Mouse (Mus musculus) hindbrain, embryonic 14.5 days (tissue): Measurements from ENCODE around the gene Ttc21a. TPM values are rescaled to one million over a fixed set of nuclear protein-coding genes. Genes with fewer than 3 reads are reported as not detected.
"Not testable (repeated sequence)": the region's sequence is repeated elsewhere in the genome, so short reads cannot be mapped to it uniquely, and the experiment has no call there.

Experiments used
- ATAC-seq: fragments of 200-750 bp; cut with Nextera tagmentation; 2 replicates; pipeline ENCODE4 v1.8.0; 2017; ENCODE audit warnings: moderate number of reproducible peaks, mild to moderate bottlenecking, moderate TSS enrichment, moderate library complexity; ENCODE audit not compliant: low FRiP score
- DNase-seq: peaks from one replicate; pipeline ENCODE4 v3.0.0-alpha.2; 2015; ENCODE audit warnings: low spot score
- H3K27ac ChIP-seq: fragments of 300-500 bp; sonication (generic); 2 replicates; pipeline ENCODE4 v1.5.1; 2014; ENCODE audit warnings: mild to moderate bottlenecking, moderate library complexity
- H3K27me3 ChIP-seq: fragments of 300-500 bp; sonication (generic); 2 replicates; pipeline ENCODE4 v1.6.1; 2014; ENCODE audit warnings: mild to moderate bottlenecking, low read length, mixed read lengths; ENCODE audit not compliant: control insufficient read depth, insufficient read depth
- H3K36me3 ChIP-seq: fragments of 300-500 bp; sonication (generic); replicated peaks from 2 replicates; pipeline ENCODE4 v1.6.1; 2014; ENCODE audit not compliant: control insufficient read depth, insufficient read depth
- H3K4me1 ChIP-seq: fragments of 300-500 bp; sonication (generic); replicated peaks from 2 replicates; pipeline ENCODE4 v1.6.1; 2014; ENCODE audit warnings: antibody characterized with exemption, low read length, mixed read lengths; ENCODE audit not compliant: control insufficient read depth, insufficient read depth
- H3K4me2 ChIP-seq: fragments of 300-500 bp; sonication (generic); replicated peaks from 2 replicates; pipeline ENCODE4 v1.6.1; 2014; ENCODE audit warnings: mild to moderate bottlenecking, moderate library complexity
- H3K4me3 ChIP-seq: fragments of 300-500 bp; sonication (generic); replicated peaks from 2 replicates; pipeline ENCODE4 v1.5.1; 2014; ENCODE audit warnings: mild to moderate bottlenecking, low read length
- H3K9ac ChIP-seq: fragments of 300-500 bp; sonication (generic); 2 replicates; pipeline ENCODE4 v1.6.1; 2014
- H3K9me3 ChIP-seq: fragments of 300-500 bp; sonication (generic); 2 replicates; pipeline ENCODE4 v1.6.1; 2016; ENCODE audit warnings: low read length; ENCODE audit not compliant: control insufficient read depth
- WGBS: fragments of 180-500 bp; shearing (Covaris S2); extraction: QIAGEN DNeasy Blood & Tissue Kit; methylation state at CpG from one replicate; pipeline ENCODE4 v1.1.7; 2014; 5-methylcytosine and 5-hydroxymethylcytosine counted together
- polyA plus RNA-seq: library from polyadenylated mRNA; unstranded; fragments of >200 nt; fragmentation: Nextera tagmentation; extraction: Ambion mirVana; gene quantifications from 2 replicates; pipeline ENCODE4 v1.2.1, GENCODE M21; 2014

The Ttc21a gene
- polyA plus RNA-seq, 1 experiment from 2014 or later: 1.2 TPM

GRCm38 (mm10) chr9:120010781-120011511 lies 73.5 kb downstream of the Ttc21a start:
- ATAC-seq: peak; percentile 94
- peak overlapping the region; percentile 70 for H3K4me2 ChIP-seq
- peak; percentile 99 for DNase-seq
- H3K4me1 ChIP-seq: 0 out of 2 replicates have a peak, but pooled peaks cover 3% of the 10 kb centered on the region
- no peaks in the 10 kb centered on the region for H3K9me3 ChIP-seq
- H3K4me3 ChIP-seq: peak overlapping the region; percentile 39
- H3K27me3 ChIP-seq: no peaks in the 10 kb centered on the region
- peak overlapping the region; percentile 77 for H3K27ac ChIP-seq
- 2% methylated on average over 59 of the region's 60 CpGs for WGBS
- H3K9ac ChIP-seq: peak overlapping the region; percentile 45
- no peaks in the 10 kb centered on the region for H3K36me3 ChIP-seq

GRCm38 (mm10) chr9:120011533-120011932 lies 74.1 kb downstream of the Ttc21a start:
- H3K9ac ChIP-seq: peak overlapping the region; percentile 45
- peak overlapping the region; percentile 77 for H3K27ac ChIP-seq
- peak overlapping the region; percentile 70 for H3K4me2 ChIP-seq
- WGBS: 1% methylated on average over 10 of the region's 10 CpGs
- DNase-seq (peak; percentile 85), ATAC-seq (peak; percentile 68)
- no peaks in the 10 kb centered on the region for H3K9me3 ChIP-seq
- H3K36me3 ChIP-seq: no peaks in the 10 kb centered on the region
- H3K27me3 ChIP-seq: no peaks in the 10 kb centered on the region
- H3K4me3 ChIP-seq: peak overlapping the region; percentile 39
- H3K4me1 ChIP-seq: 0 out of 2 replicates have a peak, but pooled peaks cover 3% of the 10 kb centered on the region

DNA sequence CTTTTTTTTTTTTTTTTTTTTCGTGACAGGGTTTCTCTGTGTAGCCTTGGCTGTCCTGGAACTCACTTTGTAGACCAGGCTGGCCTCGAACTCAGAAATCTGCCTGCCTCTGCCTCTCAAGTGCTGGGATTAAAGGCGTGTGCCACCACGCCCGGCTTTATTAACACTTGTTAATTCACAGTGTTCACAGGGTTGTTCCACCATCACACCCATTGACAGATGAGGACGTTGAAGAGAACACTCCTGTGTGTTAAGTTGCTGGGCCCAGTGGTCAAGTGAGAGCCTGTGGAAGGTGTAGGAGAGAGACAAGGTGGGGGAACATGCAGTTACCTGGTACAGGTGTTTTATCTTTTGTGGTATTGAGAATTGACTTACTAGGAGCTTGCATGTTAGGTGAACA lies 74.8 kb downstream of the Ttc21a start:
- not testable (repeated sequence) for DNase-seq, H3K4me1 ChIP-seq, H3K27me3 ChIP-seq, H3K9ac ChIP-seq, H3K4me3 ChIP-seq, ATAC-seq, H3K9me3 ChIP-seq, H3K36me3 ChIP-seq, H3K4me2 ChIP-seq
- 89% methylated on average over 6 of the region's 6 CpGs for WGBS
- peak overlapping the region; percentile 77; the same call in 1 of the 2 replicates for H3K27ac ChIP-seq

GRCm38 (mm10) chr9:120012781-120013180 lies 75.4 kb downstream of the Ttc21a start:
- Histone ChIP-seq H3K9ac (no peak overlapping the region), H3K4me2 (no peak overlapping the region), H3K4me3 (no peak overlapping the region), H3K9me3 (no peaks in the 10 kb centered on the region), H3K4me1 (0 out of 2 replicates have a peak, but pooled peaks cover 3% of the 10 kb centered on the region), H3K27me3 (no peaks in the 10 kb centered on the region), H3K36me3 (no peaks in the 10 kb centered on the region), H3K27ac (no peak overlapping the region)
- WGBS: 84% methylated on average over 5 of the region's 5 CpGs
- DNase-seq (no peak), ATAC-seq (no peak)

- H3K27ac ChIP-seq: no peak overlapping the region
- ATAC-seq (no peak), DNase-seq (no peak)
- H3K9ac ChIP-seq: no peak overlapping the region
- no peaks in the 10 kb centered on the region for H3K27me3 ChIP-seq
- H3K4me3 ChIP-seq: no peak overlapping the region
- no peak overlapping the region for H3K4me2 ChIP-seq
- no peaks in the 10 kb centered on the region for H3K9me3 ChIP-seq
- WGBS: 72% methylated on average over 11 of the region's 11 CpGs
- H3K4me1 ChIP-seq: 0 out of 2 replicates have a peak, but pooled peaks cover 3% of the 10 kb centered on the region
- no peaks in the 10 kb centered on the region for H3K36me3 ChIP-seq
Observed at GRCm38 (mm10) chr9:120013251-120013820, 75.9 kb downstream of the Ttc21a start.

DNA sequence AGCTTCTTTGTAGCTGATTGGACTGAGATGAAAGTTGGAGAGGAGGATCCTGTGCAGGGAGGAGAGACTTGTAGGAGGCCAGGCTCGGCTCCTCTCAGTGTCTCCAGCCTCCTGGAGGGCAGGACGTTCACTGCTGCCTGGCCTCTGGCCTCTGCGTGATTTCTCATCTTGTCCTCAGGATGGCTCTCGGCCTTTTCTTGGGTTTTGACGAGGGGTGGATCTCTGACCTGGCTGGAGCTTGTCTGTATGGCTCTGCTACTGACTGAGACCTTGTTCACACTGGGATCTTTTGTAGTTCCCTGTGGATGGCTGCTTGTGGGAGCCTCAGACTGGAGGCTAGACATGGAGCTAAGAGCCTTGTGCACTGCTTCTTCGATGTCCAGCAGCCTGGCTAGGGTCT lies 77.4 kb downstream of the Ttc21a start:
- DNase-seq (no peak), ATAC-seq (no peak)
- H3K9me3 ChIP-seq: no peaks in the 10 kb centered on the region
- no peaks in the 10 kb centered on the region for H3K27me3 ChIP-seq
- no peak overlapping the region for H3K9ac ChIP-seq
- no peak overlapping the region for H3K4me2 ChIP-seq
- no peak overlapping the region for H3K27ac ChIP-seq
- H3K4me1 ChIP-seq: 0 out of 2 replicates have a peak, but pooled peaks cover 3% of the 10 kb centered on the region
- 60% methylated on average over 6 of the region's 6 CpGs for WGBS
- H3K36me3 ChIP-seq: no peaks in the 10 kb centered on the region
- H3K4me3 ChIP-seq: no peak overlapping the region

DNA sequence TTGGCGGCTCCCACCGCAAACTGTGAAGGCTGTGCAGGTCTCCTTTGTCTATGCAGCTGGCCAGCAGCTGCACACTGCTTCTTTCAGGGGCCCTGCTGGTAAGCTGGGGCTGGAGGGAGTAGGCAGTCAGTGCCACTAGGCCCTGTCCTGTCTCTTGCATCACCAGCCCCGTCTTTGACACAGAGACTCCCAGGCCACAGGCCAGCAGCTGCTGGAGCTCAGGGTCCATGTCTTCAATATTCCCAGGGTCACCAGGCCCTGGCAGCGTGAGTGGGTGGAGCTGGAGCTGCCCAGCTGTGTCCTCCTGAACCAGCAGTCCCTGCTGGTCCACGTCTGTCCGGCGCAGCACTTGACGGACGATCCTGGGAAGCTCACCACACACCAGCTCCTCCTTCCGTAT lies 79.5 kb downstream of the Ttc21a start:
- no peaks in the 10 kb centered on the region for H3K4me1 ChIP-seq
- H3K36me3 ChIP-seq: no peaks in the 10 kb centered on the region
- H3K27me3 ChIP-seq: no peaks in the 10 kb centered on the region
- H3K9me3 ChIP-seq: no peaks in the 10 kb centered on the region
- DNase-seq (no peak), ATAC-seq (no peak)
- H3K27ac ChIP-seq: no peak overlapping the region
- WGBS: 64% methylated on average over 10 of the region's 10 CpGs
- no peak overlapping the region for H3K4me3 ChIP-seq
- no peak overlapping the region for H3K9ac ChIP-seq
- H3K4me2 ChIP-seq: no peak overlapping the region

Other genes with a start within 250 kb of the Ttc21a start
- gene Scn10a, start 218.3 kb upstream of the Ttc21a start, polyA plus RNA-seq: 0.31 TPM in 1 of 2 replicates, not detected in the other
- 0.21 and 0.34 TPM in 2 replicates for gene Scn11a, start 112.2 kb upstream of the Ttc21a start, polyA plus RNA-seq
- gene Wdr48, start 42.7 kb upstream of the Ttc21a start, polyA plus RNA-seq: 63.6 and 66.9 TPM in 2 replicates
- gene Gorasp1, start within 50 bp of the Ttc21a start, polyA plus RNA-seq: 24.3 and 27.9 TPM in 2 replicates
- 0.68 and 0.80 TPM in 2 replicates for gene Csrnp1, start 47.1 kb downstream of the Ttc21a start, polyA plus RNA-seq
- gene Xirp1, start 86.0 kb downstream of the Ttc21a start, polyA plus RNA-seq: 0.04 TPM in 1 of 2 replicates, not detected in the other
- gene Cx3cr1, start 132.3 kb downstream of the Ttc21a start, polyA plus RNA-seq: 6.5 and 9.0 TPM in 2 replicates
- gene Ccr8, start 154.5 kb downstream of the Ttc21a start, polyA plus RNA-seq: not detected in 2 replicates
- 38.3 and 43.0 TPM in 2 replicates for gene Slc25a38, start 172.8 kb downstream of the Ttc21a start, polyA plus RNA-seq
- 1,110 and 1,180 TPM in 2 replicates for gene Rpsa, start 190.1 kb downstream of the Ttc21a start, polyA plus RNA-seq
- gene Mobp, start 212.1 kb downstream of the Ttc21a start, polyA plus RNA-seq: 0.08 and 0.15 TPM in 2 replicates